Mouse (Mus musculus) hindbrain, postnatal 0 days (tissue): ENCODE data around the gene Cab39. TPM values are rescaled to one million over a fixed set of nuclear protein-coding genes. Genes with fewer than 3 reads are reported as not detected.

Source experiments
- ATAC-seq: fragments of 200-750 bp; cut with Nextera tagmentation; 2 replicates; pipeline ENCODE4 v1.8.0; 2017; ENCODE audit warnings: mild to moderate bottlenecking, moderate TSS enrichment, moderate library complexity
- DNase-seq: peaks from one replicate; pipeline ENCODE4 v3.0.0-alpha.2; 2015; ENCODE audit warnings: low spot score
- H3K27ac ChIP-seq: fragments of 300-500 bp; sonication (generic); 2 replicates; pipeline ENCODE4 v1.5.1; 2014; ENCODE audit warnings: mild to moderate bottlenecking
- H3K27me3 ChIP-seq: fragments of 300-500 bp; sonication (generic); 2 replicates; pipeline ENCODE4 v1.6.1; 2014; ENCODE audit warnings: low read length, mixed read lengths; ENCODE audit not compliant: insufficient read depth
- H3K36me3 ChIP-seq: fragments of 300-500 bp; sonication (generic); 2 replicates; pipeline ENCODE4 v1.6.1; 2014; ENCODE audit warnings: low read length, mixed read lengths; ENCODE audit not compliant: insufficient read depth
- H3K4me1 ChIP-seq: fragments of 300-500 bp; sonication (generic); 2 replicates; pipeline ENCODE4 v1.6.1; 2014; ENCODE audit warnings: antibody characterized with exemption, low read length, mixed read lengths; ENCODE audit not compliant: insufficient read depth
- H3K4me2 ChIP-seq: fragments of 300-500 bp; sonication (generic); 2 replicates; pipeline ENCODE4 v1.6.1; 2014; ENCODE audit warnings: low read depth, mild to moderate bottlenecking, low read length, moderate library complexity, mixed read lengths
- H3K4me3 ChIP-seq: fragments of 300-500 bp; sonication (generic); 2 replicates; pipeline ENCODE4 v1.5.1; 2014; ENCODE audit warnings: low read length
- H3K9ac ChIP-seq: fragments of 300-500 bp; sonication (generic); replicated peaks from 2 replicates; pipeline ENCODE4 v1.6.1; 2014; ENCODE audit warnings: mild to moderate bottlenecking, low read length, moderate library complexity, mixed read lengths
- H3K9me3 ChIP-seq: fragments of 300-500 bp; sonication (generic); 2 replicates; pipeline ENCODE4 v1.6.1; 2016; ENCODE audit warnings: low read length, mixed read lengths
- CTCF ChIP-seq: IDR thresholded peaks from 2 replicates; pipeline ENCODE4 v1.5.1; 2016; ENCODE audit warnings: antibody characterized with exemption, control low read depth, low read depth
- WGBS: fragments of 180-500 bp; shearing (Covaris S2); extraction: QIAGEN DNeasy Blood & Tissue Kit; methylation state at CpG from one replicate; pipeline ENCODE4 v1.1.7; 2014; 5-methylcytosine and 5-hydroxymethylcytosine counted together
- polyA plus RNA-seq: library from polyadenylated mRNA; unstranded; fragments of >200 nt; fragmentation: Nextera tagmentation; extraction: Ambion mirVana; gene quantifications from 2 replicates; pipeline ENCODE4 v1.2.1, GENCODE M21; 2015
- total RNA-seq: library from RNA; depleted of rRNA; stranded (reverse); fragments of >200 nt; gene quantifications from 2 replicates; pipeline ENCODE4 v1.2.3, GENCODE M21; 2014

The Cab39 gene
- total and polyA plus RNA-seq, 2 experiments from 2014 or later: 41.6 to 153 TPM

DNA sequence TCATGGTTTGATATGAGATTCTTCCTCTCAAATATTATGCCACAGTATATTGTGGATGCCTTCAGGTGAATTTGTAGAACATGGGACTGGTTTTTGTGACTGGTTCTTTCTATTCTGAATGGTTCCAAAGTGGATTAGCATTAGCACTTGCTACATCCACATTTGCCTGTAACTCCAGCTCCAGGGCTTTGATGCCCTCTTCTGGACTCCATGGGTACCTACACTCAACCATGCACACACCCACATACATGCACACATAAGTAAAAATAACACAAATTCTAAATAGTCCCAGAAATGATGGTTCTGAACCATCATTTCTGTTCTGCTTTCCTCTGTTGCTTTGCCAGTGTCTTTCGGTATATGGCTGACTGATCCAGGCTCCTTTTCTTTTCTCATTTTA, 26.5 kb downstream of the Cab39 start:
- Histone ChIP-seq H3K27me3 (no peaks in the 10 kb centered on the region), H3K4me3 (no peak overlapping the region), H3K36me3 (peaks cover 13% of the 10 kb centered on the region), H3K4me2 (no peak overlapping the region), H3K4me1 (no peaks in the 10 kb centered on the region), H3K9ac (no peak overlapping the region), H3K27ac (no peak overlapping the region), H3K9me3 (no peaks in the 10 kb centered on the region)
- TF ChIP-seq CTCF: 0 out of 2 replicates have a peak, but pooled peaks have one; percentile 15
- DNase-seq (no peak), ATAC-seq (no peak)
- 98% methylated on average over 1 of the region's 1 CpGs for WGBS

DNA sequence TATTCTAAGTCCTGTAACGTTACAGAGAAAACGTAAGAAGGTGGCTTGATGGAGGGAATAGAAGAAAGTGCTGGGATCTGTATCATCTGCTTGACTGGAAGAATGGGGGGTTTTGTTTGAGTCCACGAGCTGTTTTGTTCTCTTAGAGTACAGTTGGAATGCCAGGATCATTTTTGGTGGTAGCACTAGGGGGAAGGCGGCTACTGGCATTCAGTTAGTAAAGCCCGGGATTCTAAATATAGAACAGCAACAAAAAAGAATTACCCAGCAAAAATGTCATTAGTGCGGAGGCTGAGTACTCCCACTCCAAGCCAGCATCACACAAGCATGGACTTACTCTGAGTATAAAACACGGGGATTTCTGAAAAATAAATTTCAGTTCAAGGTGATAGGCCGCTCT, 29.0 kb downstream of the Cab39 start:
- Histone ChIP-seq H3K9me3 (no peaks in the 10 kb centered on the region), H3K27me3 (no peaks in the 10 kb centered on the region), H3K4me3 (no peak overlapping the region), H3K36me3 (peaks cover 18% of the 10 kb centered on the region), H3K4me2 (no peak overlapping the region), H3K9ac (no peak overlapping the region), H3K4me1 (no peaks in the 10 kb centered on the region), H3K27ac (no peak overlapping the region)
- 82% methylated on average over 8 of the region's 8 CpGs for WGBS
- DNase-seq (no peak), ATAC-seq (no peak)
- no peak for TF ChIP-seq CTCF

DNA sequence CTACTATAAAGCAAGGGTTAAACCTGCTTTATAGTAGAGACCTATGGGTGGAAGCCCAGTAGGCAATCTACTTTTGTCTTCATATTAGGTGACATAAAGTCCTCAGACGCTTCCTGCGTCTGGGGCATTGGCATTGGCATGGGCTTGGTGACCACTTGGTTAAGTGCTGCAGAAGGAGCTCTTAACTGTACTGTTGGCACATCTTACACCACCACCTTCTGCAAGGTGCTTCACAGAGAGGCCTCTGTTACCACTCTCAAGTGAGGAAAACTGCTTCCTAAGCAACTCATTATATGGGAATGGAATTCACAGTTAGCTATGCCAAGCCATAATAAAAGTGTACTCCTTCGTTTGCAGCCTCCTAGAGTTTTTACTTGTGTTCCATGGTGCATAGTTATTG, 31.7 kb downstream of the Cab39 start:
- WGBS: 71% methylated on average over 3 of the region's 3 CpGs
- H3K36me3 ChIP-seq: peaks cover 15% of the 10 kb centered on the region
- no peak overlapping the region for H3K4me2 ChIP-seq
- TF ChIP-seq CTCF: no peak
- DNase-seq (no peak), ATAC-seq (no peak)
- H3K9ac ChIP-seq: no peak overlapping the region
- H3K27ac ChIP-seq: no peak overlapping the region
- H3K4me3 ChIP-seq: no peak overlapping the region
- no peaks in the 10 kb centered on the region for H3K27me3 ChIP-seq
- no peaks in the 10 kb centered on the region for H3K4me1 ChIP-seq
- no peaks in the 10 kb centered on the region for H3K9me3 ChIP-seq

DNA sequence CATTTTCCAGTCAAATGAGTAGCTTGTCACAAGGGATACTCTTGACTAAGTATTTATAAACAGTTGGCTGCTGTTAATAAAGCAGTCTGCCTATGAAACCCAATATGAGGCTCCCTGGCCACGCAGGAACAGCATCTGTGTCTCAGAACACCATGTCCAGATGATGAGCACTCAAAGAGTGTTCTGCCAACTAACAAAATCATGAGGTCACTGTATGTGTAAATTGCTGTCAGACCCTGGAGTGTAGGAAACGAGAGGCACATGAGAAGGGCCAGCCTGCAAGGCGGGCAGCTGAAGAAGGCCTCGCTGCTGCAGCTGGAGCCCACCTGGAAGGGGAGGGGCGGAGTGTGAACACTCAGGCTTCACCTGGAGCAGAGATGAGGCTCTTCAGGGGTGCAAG, 33.9 kb downstream of the Cab39 start:
- H3K9ac ChIP-seq: no peak overlapping the region
- no peak overlapping the region for H3K27ac ChIP-seq
- WGBS: 87% methylated on average over 5 of the region's 5 CpGs
- no peaks in the 10 kb centered on the region for H3K9me3 ChIP-seq
- TF ChIP-seq CTCF: no peak
- no peaks in the 10 kb centered on the region for H3K27me3 ChIP-seq
- no peak overlapping the region for H3K4me2 ChIP-seq
- H3K36me3 ChIP-seq: peaks cover 5% of the 10 kb centered on the region
- H3K4me1 ChIP-seq: no peaks in the 10 kb centered on the region
- no peak overlapping the region for H3K4me3 ChIP-seq
- DNase-seq: no peak
- no peak for ATAC-seq

DNA sequence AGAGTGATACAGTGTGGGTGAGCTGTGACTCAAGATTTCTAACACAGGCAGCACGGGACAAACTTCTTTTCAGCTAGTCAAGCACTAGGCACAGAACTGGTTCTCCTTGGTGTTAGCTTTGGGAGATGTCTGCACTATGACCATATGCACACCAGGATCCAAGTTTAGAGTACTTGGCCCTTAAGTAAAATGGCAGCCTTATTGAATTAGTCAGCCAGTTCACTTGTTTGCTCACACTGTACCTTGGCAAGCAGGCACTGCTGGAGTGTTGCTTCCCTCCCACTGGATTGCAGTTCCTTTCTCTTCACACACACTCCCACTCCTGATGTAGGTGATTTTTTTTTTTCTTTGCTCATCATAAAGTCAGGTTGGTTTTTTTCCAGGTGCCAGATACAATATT, 35.8 kb downstream of the Cab39 start:
- peaks cover 5% of the 10 kb centered on the region; the same call in 1 of the 2 replicates for H3K36me3 ChIP-seq
- H3K4me3 ChIP-seq: no peak overlapping the region
- WGBS: 94% methylated on average over 1 of the region's 1 CpGs
- ATAC-seq (no peak), DNase-seq (no peak)
- no peaks in the 10 kb centered on the region for H3K27me3 ChIP-seq
- H3K9me3 ChIP-seq: no peaks in the 10 kb centered on the region
- no peak overlapping the region for H3K9ac ChIP-seq
- no peak overlapping the region for H3K4me2 ChIP-seq
- H3K27ac ChIP-seq: no peak overlapping the region
- H3K4me1 ChIP-seq: no peaks in the 10 kb centered on the region
- TF ChIP-seq CTCF: no peak

DNA sequence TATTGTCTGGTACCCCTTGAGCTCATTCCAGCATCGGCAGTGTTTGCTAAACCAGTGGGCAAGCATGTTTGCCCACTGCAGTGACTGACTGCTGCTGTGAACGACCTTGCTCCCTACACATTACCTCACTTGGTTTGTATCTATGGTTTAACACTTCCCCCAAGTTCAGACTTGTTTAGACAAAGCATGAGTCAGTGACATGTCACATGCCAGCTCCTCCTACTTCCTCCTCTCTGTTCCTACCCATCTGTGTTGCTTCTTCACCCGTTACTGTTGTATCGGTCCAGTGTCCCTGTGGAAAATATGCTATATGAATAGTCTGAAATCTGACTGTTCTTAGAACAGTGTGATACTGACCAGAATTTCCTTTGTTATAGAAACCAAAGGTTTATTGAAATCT, 44.8 kb downstream of the Cab39 start:
- Histone ChIP-seq H3K4me1 (no peaks in the 10 kb centered on the region), H3K27me3 (no peaks in the 10 kb centered on the region), H3K36me3 (peaks cover 2% of the 10 kb centered on the region; the same call in 1 of the 2 replicates), H3K9ac (no peak overlapping the region), H3K27ac (no peak overlapping the region), H3K4me3 (no peak overlapping the region), H3K9me3 (no peaks in the 10 kb centered on the region), H3K4me2 (no peak overlapping the region)
- DNase-seq (no peak), ATAC-seq (no peak)
- TF ChIP-seq CTCF: no peak
- 72% methylated on average over 4 of the region's 4 CpGs for WGBS

DNA sequence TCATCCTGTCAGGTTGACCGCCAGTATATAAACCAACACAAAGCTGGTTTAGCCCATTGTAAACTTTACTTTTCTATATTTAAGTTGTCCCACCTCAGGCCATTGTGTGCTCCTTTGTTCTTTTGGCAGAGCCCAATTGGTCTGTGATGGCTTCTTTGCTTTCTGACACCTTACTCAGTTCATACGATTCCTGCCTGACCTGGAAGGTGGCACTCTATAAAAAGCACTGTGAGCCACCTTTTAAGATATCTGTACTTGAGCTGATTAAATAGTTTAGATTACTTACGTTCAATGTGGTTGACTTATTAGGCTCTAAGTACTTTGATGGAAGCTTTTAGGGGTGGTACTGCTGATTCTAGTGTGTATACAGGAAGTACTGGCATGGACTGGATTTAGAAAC, 46.1 kb downstream of the Cab39 start:
- DNase-seq (no peak), ATAC-seq (no peak)
- H3K27me3 ChIP-seq: no peaks in the 10 kb centered on the region
- no peak overlapping the region for H3K4me3 ChIP-seq
- no peak for TF ChIP-seq CTCF
- H3K27ac ChIP-seq: no peak overlapping the region
- H3K4me2 ChIP-seq: no peak overlapping the region
- H3K4me1 ChIP-seq: no peaks in the 10 kb centered on the region
- no peak overlapping the region for H3K9ac ChIP-seq
- WGBS: 90% methylated on average over 3 of the region's 3 CpGs
- H3K36me3 ChIP-seq: peaks cover 8% of the 10 kb centered on the region; the same call in 1 of the 2 replicates
- H3K9me3 ChIP-seq: no peaks in the 10 kb centered on the region
